Mouse (Mus musculus) megakaryocyte-erythroid progenitor cell, adult 5 weeks (primary cell): Measurements from ENCODE around the gene Traf1. TPM values are rescaled to one million over a fixed set of nuclear protein-coding genes. Genes with fewer than 3 reads are reported as not detected.

Experiments
- polyA plus RNA-seq: library from polyadenylated mRNA; stranded (reverse); fragments of >175 nt; gene quantifications from 2 replicates; pipeline ENCODE4 v1.2.3, GENCODE M21; 2012

The Traf1 gene
- 1.8 and 2.4 TPM in 2 replicates for polyA plus RNA-seq

GRCm38 (mm10) chr2:34961481-34962036, at the start of gene Traf1:
Traf1 (minus strand) TSS chr2:34961772.

GRCm38 (mm10) chr2:34913218-34914068, 48.1 kb downstream of the Traf1 start, which contains the start of gene Phf19:
Phf19 (minus strand) TSS chr2:34914026.

Other genes with a start within 250 kb of the Traf1 start
- gene Gapvd1, start 206.5 kb downstream of the Traf1 start, polyA plus RNA-seq, result 18.1 and 21.0 TPM in 2 replicates
- gene Hspa5, start 189.8 kb downstream of the Traf1 start, polyA plus RNA-seq, result 356 and 397 TPM in 2 replicates
- 9.7 and 13.2 TPM in 2 replicates for gene Rabepk, start 161.9 kb downstream of the Traf1 start, polyA plus RNA-seq
- 29.8 and 34.2 TPM in 2 replicates for gene Fbxw2, start 135.5 kb downstream of the Traf1 start, polyA plus RNA-seq
- not detected in 2 replicates for gene Gm34653, start 128.8 kb downstream of the Traf1 start, polyA plus RNA-seq
- gene Cutal, start 87.4 kb downstream of the Traf1 start, polyA plus RNA-seq, result 0.02 TPM in 1 of 2 replicates, not detected in the other
- 5.7 and 5.9 TPM in 2 replicates for gene Psmd5, start 86.8 kb downstream of the Traf1 start, polyA plus RNA-seq
- gene Phf19, start 47.7 kb downstream of the Traf1 start, polyA plus RNA-seq, result 14.0 and 15.3 TPM in 2 replicates
- not detected in 2 replicates for gene Hc, start 99.7 kb upstream of the Traf1 start, polyA plus RNA-seq
- gene AI182371, start 139.8 kb upstream of the Traf1 start, polyA plus RNA-seq, result 0.06 TPM in 1 of 2 replicates, not detected in the other
- gene Cntrl, start 147.7 kb upstream of the Traf1 start, polyA plus RNA-seq, result 16.9 and 31.9 TPM in 2 replicates
- gene Rab14, start 239.3 kb upstream of the Traf1 start, polyA plus RNA-seq, result 1,015 and 1,104 TPM in 2 replicates